Mouse (Mus musculus): ENCODE measurements around the gene Plekhg1.

Gene Plekhg1

DNA sequence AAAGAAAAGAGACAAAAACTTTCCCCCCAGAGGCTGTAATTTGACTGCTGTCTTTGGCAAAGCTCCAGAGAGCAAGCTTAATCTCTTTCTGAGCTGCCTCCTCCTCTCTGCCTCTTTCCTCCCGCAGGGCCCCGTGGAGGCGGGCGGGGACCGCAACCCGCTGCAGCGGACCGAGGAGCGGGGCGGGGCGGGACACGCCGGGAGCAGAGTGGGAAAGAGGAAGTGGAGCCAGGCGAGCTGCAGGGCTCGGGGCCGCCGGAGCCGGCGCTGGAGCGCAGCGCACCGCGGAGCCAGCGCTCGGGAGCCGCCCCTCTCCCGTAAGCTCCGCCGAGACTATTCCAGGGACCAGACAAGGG, at the start of gene Plekhg1:
TSS of gene Plekhg1 (plus strand) at position 217 of the 356 bp plus-strand sequence.
- peak; percentile 49 to 73 for DNase-seq (ENCODE audit: low spot score in 2 of 2)

DNA sequence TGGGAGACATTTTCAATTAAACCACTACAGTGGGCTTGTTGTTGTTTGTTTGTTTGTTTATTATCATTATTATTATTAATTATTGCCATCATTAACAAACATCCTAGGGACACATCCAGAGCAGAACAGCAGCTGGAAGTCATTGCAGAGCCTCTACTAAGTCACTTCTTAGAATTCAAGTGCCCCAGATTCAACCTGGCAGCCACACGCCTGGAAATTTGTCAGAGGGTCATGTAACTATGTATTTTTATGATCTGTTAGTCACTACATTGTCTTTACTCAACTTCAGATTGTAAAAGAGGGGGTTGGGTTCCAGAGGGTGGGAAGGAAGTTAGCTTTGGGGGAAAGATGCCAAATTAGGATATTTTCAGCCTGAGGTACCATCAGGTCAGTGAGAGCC, 47.4 kb upstream of the Plekhg1 start:
- DNase-seq (ENCODE audit: low spot score in 2 of 2), result no peak

GRCm38 (mm10) chr10:3693699-3694280, 46.4 kb upstream of the Plekhg1 start:
- DNase-seq (ENCODE audit: low spot score in 2 of 2), result no peak

DNA sequence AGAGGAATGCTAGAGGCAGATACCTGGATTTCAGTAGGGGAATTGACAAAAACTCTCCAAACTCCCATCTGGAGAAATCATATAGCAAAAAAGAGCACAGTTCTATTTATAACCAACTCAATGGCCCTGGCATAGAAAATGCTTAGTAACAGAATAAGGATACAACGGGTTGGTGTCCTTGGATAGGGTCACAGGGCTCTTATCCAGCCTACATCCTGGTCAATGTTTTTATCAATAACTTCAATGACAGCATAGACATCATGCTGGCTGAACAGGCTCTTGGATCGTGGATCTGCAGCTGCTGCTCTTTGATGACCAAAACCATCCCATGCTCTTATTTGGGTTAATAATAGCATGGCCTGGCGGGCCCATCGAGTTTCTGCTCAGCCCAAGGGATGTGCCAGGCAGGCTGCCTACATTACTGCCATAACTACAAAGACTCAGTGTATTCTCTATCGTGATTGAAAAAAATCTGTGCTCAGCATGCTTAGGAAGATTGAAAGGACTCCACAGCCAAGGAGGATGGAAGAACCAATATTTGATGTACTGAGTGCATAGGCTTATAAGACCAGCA, 44.7 kb upstream of the Plekhg1 start:
- DNase-seq (ENCODE audit: low spot score in 2 of 2), result no peak

DNA sequence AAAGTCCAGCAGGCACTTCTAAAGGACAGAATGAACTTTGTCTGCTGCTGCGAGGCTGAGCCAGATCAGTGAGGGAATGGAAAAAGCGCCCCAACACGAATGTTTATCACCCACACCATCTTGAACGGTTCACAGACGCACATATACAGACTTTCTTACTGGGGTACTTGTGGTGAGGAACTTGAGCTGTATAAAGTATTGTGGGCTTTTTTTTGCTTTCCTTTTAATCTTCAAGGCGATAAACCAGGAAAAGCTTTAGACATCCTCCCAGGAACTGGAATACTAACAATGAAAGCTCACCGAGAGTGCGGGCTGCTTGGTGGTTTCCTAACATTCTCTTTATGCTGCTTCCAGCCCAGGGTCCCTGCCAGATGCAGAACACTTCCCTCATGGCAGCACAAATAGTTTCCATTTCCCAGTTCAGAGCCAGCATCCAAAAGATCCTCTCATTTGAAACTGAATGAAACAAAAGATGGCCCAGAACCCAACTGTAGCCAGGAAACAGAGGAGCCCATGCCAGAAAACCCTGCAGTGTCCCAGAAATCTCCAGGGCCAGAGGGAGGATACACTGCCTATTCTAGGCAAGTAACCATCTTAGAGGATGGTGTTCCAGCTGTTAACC, 43.3 kb upstream of the Plekhg1 start:
- no peak for DNase-seq (ENCODE audit: low spot score in 2 of 2)

- DNase-seq (ENCODE audit: low spot score in 2 of 2), result peak in 1 of 2 experiments; percentile 13
Observed at GRCm38 (mm10) chr10:3697500-3697899, 42.7 kb upstream of the Plekhg1 start.

DNA sequence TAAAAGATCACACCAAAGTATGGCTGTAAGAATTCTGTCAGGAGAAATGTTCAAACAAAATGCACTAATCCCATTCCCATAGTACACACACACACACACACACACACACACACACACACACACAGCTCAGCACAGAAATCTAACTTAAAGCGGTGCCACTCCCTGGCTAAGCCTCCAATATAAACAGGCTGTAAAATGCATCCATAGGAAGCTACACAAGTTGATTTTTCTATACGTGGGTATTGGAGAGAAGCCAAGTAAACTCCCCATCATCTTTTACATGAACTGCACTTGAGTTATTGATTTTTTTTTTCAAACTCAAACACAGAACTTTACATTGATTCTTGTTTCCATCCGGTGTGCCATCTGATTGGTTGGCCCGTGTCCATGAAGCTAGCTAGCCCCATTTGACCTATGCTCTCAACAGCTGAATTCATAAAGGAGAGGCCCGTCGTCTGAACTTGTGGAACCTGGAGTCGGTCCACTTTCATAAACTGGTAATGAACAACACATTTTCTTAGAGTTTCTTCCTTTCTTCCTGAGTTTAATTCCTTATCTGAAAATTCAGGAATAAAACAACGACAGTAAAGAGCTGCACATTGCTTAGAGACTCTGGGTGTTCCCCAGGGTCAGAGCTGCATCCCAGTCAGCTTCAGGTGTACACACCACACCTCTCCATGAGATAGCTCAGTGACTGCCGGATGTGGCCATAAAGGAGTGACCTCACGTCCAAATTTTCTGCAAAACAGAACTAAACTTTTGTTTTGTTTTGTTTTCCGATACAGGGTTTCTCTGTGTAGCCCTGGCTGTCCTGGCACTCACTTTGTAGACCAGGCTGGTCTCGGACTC, 39.7 kb upstream of the Plekhg1 start:
- no peak for DNase-seq (ENCODE audit: low spot score in 2 of 2)

GRCm38 (mm10) chr10:3701832-3702231, 38.3 kb upstream of the Plekhg1 start:
- DNase-seq (ENCODE audit: low spot score in 2 of 2), result no peak

DNA sequence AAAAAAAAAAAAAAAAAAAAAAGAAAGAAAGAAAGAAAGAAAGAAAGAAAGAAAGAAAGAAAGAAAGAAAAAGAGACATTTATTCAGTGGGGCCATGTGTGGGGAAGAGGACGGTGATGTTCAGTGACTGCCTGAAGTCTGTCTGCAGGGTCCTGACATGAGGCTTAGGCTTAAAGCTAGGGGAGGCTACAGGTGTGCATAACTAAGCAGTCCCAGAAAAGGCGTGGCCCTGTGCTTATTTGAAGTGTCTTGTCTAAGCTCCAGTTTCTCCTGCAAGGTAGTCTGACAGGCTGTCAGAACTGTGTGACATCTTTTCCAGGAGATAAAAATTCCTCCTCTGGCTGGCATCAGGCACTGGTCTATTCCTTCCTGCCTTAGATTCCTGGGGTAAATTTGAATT, 37.6 kb upstream of the Plekhg1 start:
- no peak for DNase-seq (ENCODE audit: low spot score in 2 of 2)

GRCm38 (mm10) chr10:3706231-3706630, 33.9 kb upstream of the Plekhg1 start:
- DNase-seq (ENCODE audit: low spot score in 2 of 2), result no peak

- no peak for DNase-seq (ENCODE audit: low spot score in 2 of 2)
Observed at GRCm38 (mm10) chr10:3710081-3710480, 30.1 kb upstream of the Plekhg1 start.

GRCm38 (mm10) chr10:3715302-3715943, 24.7 kb upstream of the Plekhg1 start:
- no peak for DNase-seq (ENCODE audit: low spot score in 2 of 2)

DNA sequence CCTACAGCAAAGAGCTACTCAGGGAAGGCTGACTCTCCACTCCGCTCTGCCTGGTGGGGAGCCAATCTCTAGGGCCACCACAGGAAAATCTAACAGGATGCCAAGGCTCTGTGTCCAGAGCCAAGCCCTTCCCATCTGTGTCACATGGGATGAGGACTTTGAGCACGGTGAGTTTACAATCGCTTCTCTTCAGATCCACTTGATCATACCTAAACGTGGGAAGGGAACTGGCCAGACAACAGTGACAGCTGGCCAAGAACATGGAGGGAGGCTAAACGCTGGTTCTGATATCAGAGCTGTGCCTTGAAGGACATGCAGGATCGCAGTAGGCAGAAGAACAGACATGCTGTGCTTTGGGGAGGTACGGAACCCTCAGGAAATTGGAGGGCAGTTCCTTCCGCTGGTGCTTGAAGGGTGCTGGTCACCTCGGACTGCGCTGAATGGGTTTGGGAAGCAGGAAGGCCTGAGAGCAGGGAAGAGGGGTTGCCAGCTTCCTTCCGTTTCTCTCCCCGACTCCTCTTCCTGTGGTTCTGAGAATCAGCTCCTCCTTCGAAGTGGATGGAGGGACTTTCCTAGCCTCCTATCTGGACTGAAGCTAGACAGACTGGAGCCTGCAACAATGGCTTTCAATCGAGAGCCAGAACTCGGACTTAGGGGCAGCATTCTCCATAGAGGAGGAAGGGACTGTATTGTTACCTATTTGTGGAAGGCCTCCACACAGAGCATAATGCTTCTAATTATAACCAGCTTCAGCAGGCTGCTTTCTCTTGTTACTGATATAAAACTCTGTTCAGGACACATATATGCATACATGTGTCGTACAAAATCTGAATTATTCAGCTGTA, 21.9 kb upstream of the Plekhg1 start:
- DNase-seq (ENCODE audit: low spot score in 2 of 2), result no peak

DNA sequence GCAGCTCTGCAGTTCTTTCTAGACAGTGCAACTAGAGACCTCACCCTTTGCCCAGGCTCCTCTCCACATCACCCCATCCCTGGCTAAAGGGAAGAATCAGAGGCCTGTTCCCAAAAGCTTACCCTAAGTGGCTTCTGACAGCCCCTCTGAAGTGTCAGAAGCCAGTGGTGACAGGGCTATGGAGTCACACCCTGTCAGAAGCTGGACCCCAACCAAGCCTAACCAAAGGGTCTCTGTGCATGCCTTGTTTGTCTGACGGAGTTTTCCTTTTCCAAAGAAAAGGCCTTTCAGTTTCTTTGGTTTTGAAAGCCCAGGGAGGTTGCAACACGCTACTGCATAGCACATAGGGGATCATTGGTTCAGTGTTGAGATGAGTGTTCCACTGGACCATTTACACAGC, 19.9 kb upstream of the Plekhg1 start:
- DNase-seq (ENCODE audit: low spot score in 2 of 2), result no peak

DNA sequence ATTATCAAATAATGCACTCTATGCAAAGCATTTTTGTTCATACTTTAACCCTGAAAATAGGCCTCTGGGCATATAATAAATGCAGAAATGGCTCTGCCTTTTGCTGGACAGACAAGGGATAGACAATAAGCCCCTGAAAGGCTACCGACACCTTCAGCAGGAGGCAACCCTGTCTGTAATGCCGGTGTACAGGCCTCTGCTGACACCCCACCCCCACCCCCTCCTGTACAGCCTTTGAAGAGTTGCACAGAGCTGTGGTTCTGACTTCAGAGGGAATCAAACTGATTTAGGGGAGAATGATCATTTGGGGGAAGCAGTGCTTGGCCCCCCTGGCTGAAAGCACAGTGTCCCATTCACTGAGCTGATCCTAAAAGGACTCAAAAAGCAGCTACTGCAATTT, 17.8 kb upstream of the Plekhg1 start:
- no peak for DNase-seq (ENCODE audit: low spot score in 2 of 2)

- DNase-seq (ENCODE audit: low spot score in 2 of 2), result no peak
Observed at GRCm38 (mm10) chr10:3724665-3725064, 15.5 kb upstream of the Plekhg1 start.

- no peak for DNase-seq (ENCODE audit: low spot score in 2 of 2)
Observed at GRCm38 (mm10) chr10:3729666-3730065, 10.5 kb upstream of the Plekhg1 start.

DNA sequence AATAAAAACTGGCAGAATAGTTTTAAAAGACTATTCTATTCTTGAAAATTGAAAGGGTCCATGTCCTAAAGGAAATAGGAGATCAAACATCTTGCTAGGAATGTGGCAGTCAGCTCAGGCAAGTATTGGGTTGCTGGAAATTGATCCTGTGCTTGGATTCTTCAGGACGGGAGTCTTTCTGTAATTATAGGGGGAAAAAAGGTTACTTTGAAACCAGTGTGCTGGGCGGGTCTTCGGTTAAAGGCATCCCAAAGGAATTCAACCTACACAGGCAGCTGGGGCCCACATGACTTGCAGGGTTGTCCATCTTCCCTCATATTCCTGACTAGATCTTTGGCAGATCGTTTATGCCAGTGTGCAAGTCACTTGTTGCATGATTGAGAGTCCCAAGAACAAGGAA, 9.8 kb upstream of the Plekhg1 start:
- no peak for DNase-seq (ENCODE audit: low spot score in 2 of 2)

DNA sequence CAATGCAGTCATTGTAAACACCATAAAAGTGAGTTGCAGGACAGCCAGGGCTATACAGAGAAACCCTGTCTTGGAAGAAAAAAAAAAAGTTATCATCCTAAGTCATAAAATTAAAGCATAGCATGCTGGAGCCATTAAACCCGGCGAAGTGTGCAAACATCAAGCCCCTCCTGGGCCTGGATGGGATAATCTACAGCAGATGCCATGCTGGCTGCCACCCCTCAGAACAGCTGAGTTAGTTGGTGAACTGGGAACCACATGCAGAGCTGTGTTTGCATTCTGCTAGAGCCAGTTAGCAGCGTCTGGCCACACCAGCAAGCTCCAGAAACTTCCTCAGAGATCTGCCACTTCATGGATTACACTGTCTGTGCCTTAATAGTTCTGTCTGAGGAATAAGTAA, 3.1 kb upstream of the Plekhg1 start:
- DNase-seq (ENCODE audit: low spot score in 2 of 2), result no peak

DNA sequence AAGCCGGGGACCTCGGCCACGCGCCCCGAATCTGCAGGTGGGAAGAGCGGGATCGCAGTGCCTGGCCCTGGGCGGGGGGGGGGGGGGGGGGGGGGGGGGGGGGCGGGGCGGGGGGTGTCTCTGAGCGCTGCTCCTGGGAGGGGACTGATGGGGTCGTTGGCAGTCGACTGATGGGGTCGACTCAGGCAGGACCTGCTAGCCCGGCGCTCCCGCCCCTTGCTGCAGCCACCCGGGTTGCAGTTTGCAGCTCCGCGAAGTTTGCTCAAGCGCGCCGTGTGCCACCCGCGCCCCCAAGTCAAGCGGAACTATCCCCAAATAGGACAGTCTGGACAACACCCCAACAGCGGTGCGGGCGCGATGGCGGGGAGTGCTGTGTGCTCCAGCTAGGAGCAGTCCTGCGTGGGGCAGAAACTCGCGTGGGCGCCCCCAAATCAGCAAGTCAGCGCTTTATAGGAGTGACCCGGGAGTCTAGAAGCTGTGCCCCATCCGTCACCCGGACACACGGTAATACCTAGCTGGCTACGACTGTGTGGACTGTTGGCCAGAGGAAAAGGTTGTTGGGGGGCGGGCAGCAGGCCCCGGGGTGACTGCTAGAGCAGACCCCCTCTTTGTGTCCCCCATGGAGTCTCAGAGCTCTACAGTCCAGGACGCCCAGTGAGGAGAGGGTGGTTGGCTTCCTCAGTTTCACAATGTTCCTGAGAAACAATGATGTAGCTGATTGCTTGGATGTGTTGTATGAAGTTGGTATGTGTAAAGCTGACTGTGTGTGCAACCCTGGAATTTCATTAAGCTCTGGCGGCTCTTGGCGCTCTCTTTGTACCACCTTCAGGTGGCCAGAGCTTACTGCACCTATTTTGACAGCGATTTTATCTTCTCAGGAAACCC, 582 bp downstream of the Plekhg1 start:
- DNase-seq (ENCODE audit: low spot score in 2 of 2), result peak in 1 of 2 experiments; percentile 68
